ENCODE assay signal across 13 mouse cellular contexts in the genomic region with DNA sequence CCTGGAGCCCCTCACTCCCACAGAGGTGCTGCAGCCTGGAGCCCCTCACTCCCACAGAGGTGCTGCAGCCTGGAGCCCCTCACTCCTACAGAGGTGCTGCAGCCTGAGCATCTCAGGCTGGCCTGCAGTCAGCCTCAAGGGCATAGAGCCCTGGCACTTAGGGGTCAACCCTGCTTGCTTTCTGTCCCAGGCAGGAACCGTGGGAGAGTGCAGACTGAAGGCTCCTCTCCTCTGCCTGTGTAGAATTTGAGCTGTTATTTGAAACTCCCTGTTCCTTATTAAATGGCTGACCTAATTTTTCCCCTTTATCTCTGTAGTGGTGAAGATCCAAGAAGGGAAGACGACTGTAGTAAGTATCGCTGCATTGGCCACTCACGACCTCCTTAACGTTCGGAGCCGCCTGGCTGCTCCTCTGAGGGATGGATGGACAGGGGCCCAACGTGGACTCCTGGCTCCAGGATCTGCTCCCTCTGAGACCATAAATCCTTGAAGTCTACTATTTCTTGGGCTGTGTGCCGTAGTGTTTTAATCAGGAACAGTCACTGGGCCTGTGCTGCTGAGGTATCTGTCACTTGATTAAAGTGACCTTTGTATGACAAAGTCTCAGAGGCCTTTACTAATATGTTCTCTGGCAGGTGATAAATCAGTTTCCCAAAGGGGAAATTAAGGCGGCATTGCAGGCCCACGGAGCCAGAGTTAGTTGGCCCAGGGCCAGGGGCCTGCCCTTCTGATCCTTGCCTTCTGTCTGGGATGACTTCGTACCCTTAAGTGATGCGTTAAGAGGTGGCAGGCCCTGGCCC. TPM values are rescaled to one million over a fixed set of nuclear protein-coding genes. Genes with fewer than 3 reads are reported as not detected.
DNase-seq lines count a peak whose midpoint lies in the region; ATAC-seq and TF ChIP-seq lines count a peak whose summit lies in the region.
"Had no signal": no experiment of that assay in that cellular context is flagged by ENCODE, and none has a peak within 500 bp of the region (broad histone marks: within the 10 kb centered on the region; RNA-seq: fewer than 3 reads in every experiment).

No protein-coding gene starts in this region.

- no peaks in the 10 kb centered on the region for H3K9me3 ChIP-seq in embryonic facial prominence, embryonic 13.5 days
- H3K9me3 ChIP-seq in limb, embryonic 10.5 days (replicated peaks) = no peaks in the 10 kb centered on the region
- H3K9me3 ChIP-seq: intestine, embryonic 15.5 days; liver, embryonic 13.5 days; midbrain, embryonic 15.5 days had no signal

- peak; percentile 44 for DNase-seq in gastrocnemius, postnatal 25 days
- no peak for DNase-seq in gastrocnemius, postnatal 4 days (ENCODE audit: low spot score in 2 of 2)
- DNase-seq in kidney, adult 2 months = peak; percentile 13
- no peak for DNase-seq in kidney, postnatal 4 days
- DNase-seq in limb, embryonic 10.5 days (ENCODE audit: low spot score) = no peak
- no peak for DNase-seq in cerebellum, postnatal 4 days (ENCODE audit: low spot score in 2 of 2)
- DNase-seq: cerebellum, adult 2 months; layer of hippocampus, adult 9-11 months; liver, embryonic 13.5 days had no signal

- H3K4me2 ChIP-seq in embryonic facial prominence, embryonic 13.5 days = no peak overlapping the region
- H3K4me2 ChIP-seq: intestine, embryonic 15.5 days; liver, embryonic 13.5 days; midbrain, embryonic 15.5 days had no signal

- no peak for TF ChIP-seq CTCF in kidney, adult 2 months (conservative IDR thresholded peaks at IDR 0.05; ENCODE audit: insufficient read depth, insufficient read length, low read depth, low read length)

- H3K27me3 ChIP-seq in kidney, adult 2 months (replicated peaks; ENCODE audit: control insufficient read depth, insufficient read depth, low read length) = no peaks in the 10 kb centered on the region
- no peaks in the 10 kb centered on the region for H3K27me3 ChIP-seq in embryonic facial prominence, embryonic 13.5 days
- H3K27me3 ChIP-seq in limb, embryonic 10.5 days (ENCODE audit: low read depth, poor library complexity, severe bottlenecking) = no peaks in the 10 kb centered on the region
- H3K27me3 ChIP-seq: intestine, embryonic 15.5 days; liver, embryonic 13.5 days; midbrain, embryonic 15.5 days had no signal

- H3K36me3 ChIP-seq in kidney, adult 2 months (ENCODE audit: control insufficient read depth, insufficient read depth, low read length) = no peaks in the 10 kb centered on the region; the same call in 1 of the 2 replicates
- peaks cover 43% of the 10 kb centered on the region for H3K36me3 ChIP-seq in embryonic facial prominence, embryonic 13.5 days
- H3K36me3 ChIP-seq in limb, embryonic 10.5 days = peaks cover 55% of the 10 kb centered on the region

- H3K4me3 ChIP-seq in kidney, adult 2 months (ENCODE audit: insufficient read depth, low read depth, low read length) = no peak overlapping the region
- H3K4me3 ChIP-seq in embryonic facial prominence, embryonic 13.5 days = no peak overlapping the region
- no peak overlapping the region; the same call in 1 of the 2 replicates for H3K4me3 ChIP-seq in limb, embryonic 10.5 days
- H3K4me3 ChIP-seq: intestine, embryonic 15.5 days; liver, embryonic 13.5 days; midbrain, embryonic 15.5 days had no signal

- H3K4me1 ChIP-seq in kidney, adult 2 months (ENCODE audit: control insufficient read depth, insufficient read depth, low read length) = no peaks in the 10 kb centered on the region
- peaks cover 47% of the 10 kb centered on the region for H3K4me1 ChIP-seq in embryonic facial prominence, embryonic 13.5 days
- H3K4me1 ChIP-seq in limb, embryonic 10.5 days = peaks cover 71% of the 10 kb centered on the region

- ATAC-seq in embryonic facial prominence, embryonic 13.5 days (ENCODE audit: insufficient number of reproducible peaks, insufficient read depth, low FRiP score, low TSS enrichment, low read depth) = no peak
- ATAC-seq: intestine, embryonic 15.5 days; midbrain, embryonic 15.5 days had no signal

- no peak overlapping the region for H3K27ac ChIP-seq in kidney, adult 2 months (ENCODE audit: insufficient read depth, low read depth, low read length)
- H3K27ac ChIP-seq in embryonic facial prominence, embryonic 13.5 days = peak overlapping the region; percentile 83
- H3K27ac ChIP-seq in limb, embryonic 10.5 days = peak overlapping the region; percentile 90
- H3K27ac ChIP-seq: intestine, embryonic 15.5 days; liver, embryonic 13.5 days; macrophage; midbrain, embryonic 15.5 days had no signal

- H3K9ac ChIP-seq in embryonic facial prominence, embryonic 13.5 days = 0 out of 2 replicates have a peak overlapping the region, but pooled peaks have one; percentile 21
- H3K9ac ChIP-seq: intestine, embryonic 15.5 days; liver, embryonic 13.5 days; midbrain, embryonic 15.5 days had no signal

- 45% methylated on average over 13 of the region's 13 CpGs for WGBS in kidney, adult 2 months
- 46% methylated on average over 13 of the region's 13 CpGs for WGBS in embryonic facial prominence, embryonic 13.5 days
- WGBS in limb, embryonic 10.5 days = 33% methylated on average over 13 of the region's 13 CpGs

- no peak for TF ChIP-seq POLR2A in kidney, adult 2 months (IDR thresholded peaks at IDR 0.05; ENCODE audit: low read depth, low read length)

RNA-seq across cellular contexts. Expression of a gene that starts 7.0 kb away (rescaled TPM):
- 10 to 100 TPM; 74.1 to 79.3 TPM for total RNA-seq in gastrocnemius, postnatal 25 days (2021)
- 10 to 100 TPM; 65.9 to 69.3 TPM for total RNA-seq in gastrocnemius, postnatal 4 days (2021)
- polyA plus RNA-seq in kidney, adult 2 months (2012; rRNA removed) = 94.6 and 120 TPM in 2 replicates
- 126 and 152 TPM in 2 replicates for polyA plus RNA-seq in embryonic facial prominence, embryonic 13.5 days (2015; fragmentation: Nextera tagmentation; extraction: Ambion mirVana)
- 184 and 192 TPM in 2 replicates for polyA plus RNA-seq in limb, embryonic 10.5 days (2016; fragmentation: Nextera tagmentation; extraction: Ambion mirVana)

RNA-seq across cellular contexts. Expression of a gene that starts 26.2 kb away (rescaled TPM):
- under 1 TPM; 0.29 to 0.38 TPM for total RNA-seq in gastrocnemius, postnatal 25 days (2021)
- total RNA-seq in gastrocnemius, postnatal 4 days (2021) = 1 to 10 TPM; 1.1 to 1.4 TPM
- polyA plus RNA-seq in kidney, adult 2 months (2012; rRNA removed) = 34.8 and 37.2 TPM in 2 replicates
- 10.6 and 11.7 TPM in 2 replicates for polyA plus RNA-seq in embryonic facial prominence, embryonic 13.5 days (2015; fragmentation: Nextera tagmentation; extraction: Ambion mirVana)
- polyA plus RNA-seq in limb, embryonic 10.5 days (2016; fragmentation: Nextera tagmentation; extraction: Ambion mirVana) = 7.7 and 10.0 TPM in 2 replicates

RNA-seq across cellular contexts. Expression of a gene that starts 35.5 kb away (rescaled TPM):
- 10 to 100 TPM; 16.5 to 18.3 TPM for total RNA-seq in gastrocnemius, postnatal 25 days (2021)
- 10 to 100 TPM; 15.7 to 17.6 TPM for total RNA-seq in gastrocnemius, postnatal 4 days (2021)
- 17.3 and 19.2 TPM in 2 replicates for polyA plus RNA-seq in kidney, adult 2 months (2012; rRNA removed)
- polyA plus RNA-seq in embryonic facial prominence, embryonic 13.5 days (2015; fragmentation: Nextera tagmentation; extraction: Ambion mirVana) = 32.7 and 36.9 TPM in 2 replicates
- polyA plus RNA-seq in limb, embryonic 10.5 days (2016; fragmentation: Nextera tagmentation; extraction: Ambion mirVana) = 37.7 and 39.2 TPM in 2 replicates

RNA-seq across cellular contexts. Expression of a gene that starts 43.0 kb away (rescaled TPM):
- total RNA-seq in gastrocnemius, postnatal 25 days (2021) = 10 to 100 TPM; 46.5 to 50.8 TPM
- 10 to 100 TPM; 70.2 to 77.6 TPM for total RNA-seq in gastrocnemius, postnatal 4 days (2021)
- polyA plus RNA-seq in kidney, adult 2 months (2012; rRNA removed) = 69.7 and 80.4 TPM in 2 replicates
- 45.4 and 49.0 TPM in 2 replicates for polyA plus RNA-seq in embryonic facial prominence, embryonic 13.5 days (2015; fragmentation: Nextera tagmentation; extraction: Ambion mirVana)
- 31.8 and 40.6 TPM in 2 replicates for polyA plus RNA-seq in limb, embryonic 10.5 days (2016; fragmentation: Nextera tagmentation; extraction: Ambion mirVana)

Comparison
In these comparisons a context has a peak if more than half of its experiments do, and no peak if none do; other contexts are left out.
1. DNase-seq: peak in gastrocnemius, postnatal 25 days (single experiment) and kidney, adult 2 months (single experiment); none in gastrocnemius, postnatal 4 days (0 of 2), kidney, postnatal 4 days (0 of 2), limb, embryonic 10.5 days (single experiment) and cerebellum, postnatal 4 days (0 of 2).